Mouse (Mus musculus): ENCODE results near the gene Actn4. TPM values are rescaled to one million over a fixed set of nuclear protein-coding genes. Genes with fewer than 3 reads are reported as not detected.

Actn4 gene
- total and polyA plus RNA-seq, 2 experiments from 2014 or later: 120 to 171 TPM

- 80% methylated on average over 2 of the region's 2 CpGs for WGBS
- Histone ChIP-seq H3K9ac (replicated peaks; ENCODE audit: low read depth, low read length) (no peak overlapping the region), H3K27ac (ENCODE audit: low read depth) (peak overlapping the region; percentile 49), H3K9me3 (replicated peaks; ENCODE audit: control insufficient read depth, low read length) (no peaks in the 10 kb centered on the region), H3K4me2 (ENCODE audit: low read depth, low read length) (no peak overlapping the region), H3K27me3 (ENCODE audit: control insufficient read depth, insufficient read depth, low read length) (no peaks in the 10 kb centered on the region), H3K4me3 (ENCODE audit: low read depth, low read length) (no peak overlapping the region), H3K4me1 (ENCODE audit: control insufficient read depth, insufficient read depth) (peaks cover 77% of the 10 kb centered on the region), H3K36me3 (replicated peaks; ENCODE audit: control insufficient read depth, insufficient read depth, low read length) (no peaks in the 10 kb centered on the region)
- ATAC-seq (ENCODE audit: insufficient read depth, low read depth): no peak
- no peak for DNase-seq (ENCODE audit: low spot score)
- no peak for TF ChIP-seq CTCF (IDR thresholded peaks at IDR 0.05; ENCODE audit: low read depth)
- TF ChIP-seq EP300 (IDR thresholded peaks at IDR 0.05; ENCODE audit: low read depth): no peak
Observed at GRCm38 (mm10) chr7:28933825-28934224, 28.3 kb downstream of the Actn4 start.

DNA sequence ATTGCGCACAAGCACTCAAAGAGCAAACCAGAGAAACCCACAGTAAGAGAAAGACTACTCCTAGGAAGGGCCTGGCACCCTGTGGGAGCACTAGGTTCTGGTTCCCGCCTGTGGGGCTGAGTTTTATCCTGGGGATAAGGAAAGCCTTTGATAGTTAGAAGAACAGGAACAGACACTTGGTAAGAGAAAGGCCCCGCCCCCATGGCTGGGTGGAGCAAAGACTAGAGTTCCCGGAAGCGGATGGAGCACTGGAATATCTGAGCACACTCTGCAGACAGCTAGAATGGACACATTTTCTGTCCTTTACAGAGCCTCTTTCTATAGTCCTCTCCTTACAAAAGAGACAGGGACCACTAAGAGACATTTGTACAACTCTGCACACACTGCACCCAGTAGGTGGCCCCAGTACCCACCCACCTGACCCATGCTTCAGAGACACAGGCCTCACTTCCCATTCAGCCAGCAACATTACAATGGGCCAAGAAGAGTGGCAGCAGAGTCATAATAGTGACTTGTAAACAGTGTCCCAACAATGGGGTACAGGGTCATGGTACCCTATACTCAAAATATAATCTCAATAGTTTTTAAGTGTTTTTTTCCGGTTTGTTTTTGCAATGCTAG is 29.6 kb downstream of the Actn4 start:
- TF ChIP-seq EP300 (IDR thresholded peaks at IDR 0.05; ENCODE audit: low read depth) (no peak), CTCF (IDR thresholded peaks at IDR 0.05; ENCODE audit: low read depth) (no peak)
- H3K4me2 ChIP-seq (ENCODE audit: low read depth, low read length): no peak overlapping the region
- no peaks in the 10 kb centered on the region for H3K36me3 ChIP-seq (replicated peaks; ENCODE audit: control insufficient read depth, insufficient read depth, low read length)
- H3K9ac ChIP-seq (replicated peaks; ENCODE audit: low read depth, low read length): no peak overlapping the region
- H3K4me1 ChIP-seq (ENCODE audit: control insufficient read depth, insufficient read depth): peaks cover 70% of the 10 kb centered on the region
- no peaks in the 10 kb centered on the region for H3K27me3 ChIP-seq (ENCODE audit: control insufficient read depth, insufficient read depth, low read length)
- DNase-seq (ENCODE audit: low spot score): no peak
- 46% methylated on average over 6 of the region's 6 CpGs for WGBS
- H3K9me3 ChIP-seq (replicated peaks; ENCODE audit: control insufficient read depth, low read length): no peaks in the 10 kb centered on the region
- no peak overlapping the region for H3K27ac ChIP-seq (ENCODE audit: low read depth)
- no peak overlapping the region for H3K4me3 ChIP-seq (ENCODE audit: low read depth, low read length)
- no peak for ATAC-seq (ENCODE audit: insufficient read depth, low read depth)

DNA sequence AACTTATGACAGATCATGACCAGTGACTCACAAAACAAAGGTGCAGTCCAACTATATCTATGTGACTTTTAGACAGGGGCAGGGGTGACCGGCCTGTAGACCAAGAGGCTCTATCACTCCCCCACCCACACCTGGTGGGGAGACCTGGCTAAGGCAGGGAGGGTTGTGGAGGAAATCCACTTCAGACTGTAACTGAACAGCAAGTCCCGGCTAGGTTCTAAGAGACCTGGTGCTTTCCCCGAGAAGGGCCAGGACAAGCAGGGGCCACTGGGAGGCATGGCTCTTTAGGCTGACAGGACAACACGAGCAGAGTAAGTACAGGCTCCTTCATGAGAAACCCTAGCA is 30.5 kb downstream of the Actn4 start:
- H3K9ac ChIP-seq (replicated peaks; ENCODE audit: low read depth, low read length): no peak overlapping the region
- peaks cover 63% of the 10 kb centered on the region for H3K4me1 ChIP-seq (ENCODE audit: control insufficient read depth, insufficient read depth)
- no peaks in the 10 kb centered on the region for H3K27me3 ChIP-seq (ENCODE audit: control insufficient read depth, insufficient read depth, low read length)
- ATAC-seq (ENCODE audit: insufficient read depth, low read depth) (no peak), DNase-seq (ENCODE audit: low spot score) (no peak)
- no peaks in the 10 kb centered on the region for H3K36me3 ChIP-seq (replicated peaks; ENCODE audit: control insufficient read depth, insufficient read depth, low read length)
- no peak overlapping the region for H3K4me3 ChIP-seq (ENCODE audit: low read depth, low read length)
- no peaks in the 10 kb centered on the region for H3K9me3 ChIP-seq (replicated peaks; ENCODE audit: control insufficient read depth, low read length)
- H3K4me2 ChIP-seq (ENCODE audit: low read depth, low read length): no peak overlapping the region
- 55% methylated on average over 4 of the region's 4 CpGs for WGBS
- peak overlapping the region; percentile 71 for H3K27ac ChIP-seq (ENCODE audit: low read depth)
- TF ChIP-seq EP300 (IDR thresholded peaks at IDR 0.05; ENCODE audit: low read depth) (no peak), CTCF (IDR thresholded peaks at IDR 0.05; ENCODE audit: low read depth) (no peak)

- no peak for TF ChIP-seq EP300 (IDR thresholded peaks at IDR 0.05; ENCODE audit: low read depth)
- no peak for TF ChIP-seq CTCF (IDR thresholded peaks at IDR 0.05; ENCODE audit: low read depth)
- no peak for ATAC-seq (ENCODE audit: insufficient read depth, low read depth)
- no peaks in the 10 kb centered on the region for H3K9me3 ChIP-seq (replicated peaks; ENCODE audit: control insufficient read depth, low read length)
- no peaks in the 10 kb centered on the region for H3K27me3 ChIP-seq (ENCODE audit: control insufficient read depth, insufficient read depth, low read length)
- no peak overlapping the region for H3K4me2 ChIP-seq (ENCODE audit: low read depth, low read length)
- 0 out of 2 replicates have a peak overlapping the region, but pooled peaks have one; percentile 31 for H3K9ac ChIP-seq (replicated peaks; ENCODE audit: low read depth, low read length)
- peaks cover 62% of the 10 kb centered on the region for H3K4me1 ChIP-seq (ENCODE audit: control insufficient read depth, insufficient read depth)
- WGBS: 78% methylated on average over 7 of the region's 7 CpGs
- peak overlapping the region; percentile 71 for H3K27ac ChIP-seq (ENCODE audit: low read depth)
- no peaks in the 10 kb centered on the region for H3K36me3 ChIP-seq (replicated peaks; ENCODE audit: control insufficient read depth, insufficient read depth, low read length)
- H3K4me3 ChIP-seq (ENCODE audit: low read depth, low read length): no peak overlapping the region
- DNase-seq (ENCODE audit: low spot score): no peak
Observed at GRCm38 (mm10) chr7:28931032-28931694, 31.0 kb downstream of the Actn4 start.

DNA sequence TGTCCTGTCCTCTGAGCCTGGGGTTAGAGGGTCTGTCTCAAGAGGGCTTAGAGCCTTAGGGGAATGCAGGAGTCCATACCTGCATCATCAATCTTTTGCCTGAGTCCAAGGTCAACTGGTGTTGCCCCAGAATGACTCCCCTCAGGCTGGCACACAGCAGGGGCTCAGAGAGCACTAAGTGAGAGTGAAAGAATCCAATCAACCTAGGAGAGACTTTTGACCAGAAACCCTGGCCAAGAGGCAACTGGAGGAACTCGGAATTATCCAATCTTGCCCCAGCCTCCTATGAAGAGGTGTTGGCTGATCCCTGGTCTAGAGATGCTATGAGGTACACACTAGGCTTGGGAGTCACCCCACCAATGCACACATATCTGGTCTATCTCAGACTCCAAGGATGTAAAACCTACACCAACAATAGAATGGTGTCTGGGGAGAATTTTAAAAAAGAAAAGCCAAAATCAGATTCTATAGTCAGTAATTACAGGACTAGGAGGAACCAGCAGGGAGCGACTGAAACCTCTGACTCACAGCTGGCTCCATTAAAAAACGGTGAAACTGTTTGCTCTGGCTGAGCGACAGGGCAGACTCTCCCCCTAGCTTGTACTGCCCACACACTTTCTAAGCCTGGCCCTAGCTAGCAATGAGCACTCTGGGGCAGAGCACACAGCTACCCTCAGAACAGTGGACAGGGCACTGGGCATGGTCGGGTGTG is 31.7 kb downstream of the Actn4 start:
- peak overlapping the region; percentile 31; the same call in 1 of the 2 replicates for H3K9ac ChIP-seq (replicated peaks; ENCODE audit: low read depth, low read length)
- WGBS: 27% methylated on average over 5 of the region's 5 CpGs
- no peak overlapping the region for H3K4me3 ChIP-seq (ENCODE audit: low read depth, low read length)
- no peaks in the 10 kb centered on the region for H3K27me3 ChIP-seq (ENCODE audit: control insufficient read depth, insufficient read depth, low read length)
- peak overlapping the region; percentile 71 for H3K27ac ChIP-seq (ENCODE audit: low read depth)
- TF ChIP-seq CTCF (IDR thresholded peaks at IDR 0.05; ENCODE audit: low read depth) (no peak), EP300 (IDR thresholded peaks at IDR 0.05; ENCODE audit: low read depth) (no peak)
- no peaks in the 10 kb centered on the region for H3K9me3 ChIP-seq (replicated peaks; ENCODE audit: control insufficient read depth, low read length)
- H3K36me3 ChIP-seq (replicated peaks; ENCODE audit: control insufficient read depth, insufficient read depth, low read length): no peaks in the 10 kb centered on the region
- DNase-seq (ENCODE audit: low spot score) (no peak), ATAC-seq (ENCODE audit: insufficient read depth, low read depth) (no peak; the same call in 1 of the 2 replicates)
- peaks cover 63% of the 10 kb centered on the region for H3K4me1 ChIP-seq (ENCODE audit: control insufficient read depth, insufficient read depth)
- no peak overlapping the region for H3K4me2 ChIP-seq (ENCODE audit: low read depth, low read length)

All from heart, postnatal 0 days (tissue).